Mouse (Mus musculus) ES-E14 (cell line): ENCODE data around the gene Ugt1a7c.
"Not testable (repeated sequence)": the region's sequence is repeated elsewhere in the genome, so short reads cannot be mapped to it uniquely, and the experiment has no call there.

Experiments used
- HCFC1 ChIP-seq: IDR thresholded peaks from 2 replicates; pipeline ENCODE4 v1.6.1; 2012; ENCODE audit warnings: low read length, inconsistent platforms, borderline replicate concordance; ENCODE audit not compliant: insufficient read depth
- MAFK ChIP-seq: IDR thresholded peaks from 2 replicates; pipeline ENCODE4 v1.6.1; 2014; ENCODE audit warnings: mild to moderate bottlenecking, low read depth, low read length, inconsistent platforms; ENCODE audit not compliant: insufficient read depth
- ZC3H11A ChIP-seq: IDR thresholded peaks from 2 replicates; pipeline ENCODE4 v1.6.1; 2012; ENCODE audit warnings: low read depth, mild to moderate bottlenecking, inconsistent platforms, low read length, borderline replicate concordance

DNA sequence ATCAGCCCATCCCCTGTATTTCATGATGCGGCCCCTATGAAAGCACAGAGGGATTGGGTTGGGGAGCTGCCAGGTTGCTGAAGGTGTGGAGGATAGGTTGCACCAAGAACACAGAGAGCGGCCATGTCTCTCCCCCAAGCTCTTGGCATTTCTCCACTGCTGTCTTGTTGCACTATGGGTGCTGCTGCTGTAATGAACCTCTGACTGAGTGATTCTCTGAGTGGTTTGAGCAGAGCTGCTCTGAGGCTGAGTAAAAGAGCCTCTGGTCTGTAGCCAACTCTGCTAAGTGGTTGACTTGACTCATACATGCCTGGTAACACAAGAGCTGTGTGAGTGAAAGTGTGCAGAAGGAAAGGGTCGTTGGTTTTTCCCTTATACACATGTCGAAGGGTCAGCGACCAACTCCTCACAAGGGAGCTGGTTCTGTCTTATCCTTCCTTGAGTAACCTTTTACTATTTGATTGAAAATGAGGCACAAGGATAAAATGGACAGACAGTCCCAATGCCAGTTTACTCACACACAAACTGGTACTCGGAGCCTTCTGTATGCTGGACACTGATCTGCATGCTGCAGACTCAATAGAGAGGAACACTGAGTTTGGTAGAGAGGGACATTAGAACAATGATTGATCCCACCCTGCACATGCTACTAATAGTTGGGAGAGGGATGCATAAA is 40.5 kb downstream of the Ugt1a7c start:
- not testable (repeated sequence) for TF ChIP-seq ZC3H11A, HCFC1, MAFK
